Mouse (Mus musculus) heart, adult 10 weeks (tissue): ENCODE data around the gene S100a8. TPM values are rescaled to one million over a fixed set of nuclear protein-coding genes. Genes with fewer than 3 reads are reported as not detected.

ENCODE experiments used
- polyA plus RNA-seq: library from polyadenylated mRNA; stranded (reverse); fragments of 350-450 nt; fragmentation: Illumina TruSeq; extraction: RNeasy Lipid Tissue Mini Kit (QIAGEN cat#74804); gene quantifications from one replicate; pipeline ENCODE4 v1.2.3, GENCODE M21; 2014; ENCODE audit warnings: low read depth, low replicate concordance

S100a8 gene
- polyA plus RNA-seq = not detected

DNA sequence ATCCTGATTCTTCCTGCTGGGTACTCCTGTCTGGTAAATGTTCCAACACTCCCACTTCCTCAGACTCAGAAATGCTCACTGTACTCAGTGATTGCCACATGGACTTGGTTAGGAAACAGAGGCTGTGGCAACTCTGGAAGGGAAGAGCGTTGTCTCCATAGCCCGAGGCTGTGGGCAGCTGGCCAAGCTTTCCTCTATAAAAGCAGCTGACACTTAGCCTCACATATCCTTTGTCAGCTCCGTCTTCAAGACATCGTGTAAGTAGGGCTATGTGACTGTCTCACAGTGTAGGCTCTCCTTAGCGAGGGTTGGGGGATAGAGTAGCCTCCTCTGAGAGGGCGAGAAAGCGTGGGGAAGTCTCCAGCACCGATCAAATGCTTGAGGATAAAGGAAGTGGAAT lies at the start of gene S100a8:
TSS of gene S100a8 (plus strand) at position 133 of the 400 bp plus-strand sequence.

GRCm38 (mm10) chr3:90653717-90654116 lies 15.1 kb upstream of the S100a8 start, which contains the start of gene S100a7a:
Gene S100a7a (plus strand): TSS chr3:90654017.

GRCm38 (mm10) chr3:90695613-90696012 lies 26.8 kb downstream of the S100a8 start, which contains the start of gene S100a9:
Gene S100a9 (minus strand): TSS chr3:90695721.

Other genes starting within 250 kb of the S100a8 start
- 23.4 TPM for gene Ints3, start 235.4 kb upstream of the S100a8 start, polyA plus RNA-seq
- 20.8 TPM for gene Npr1, start 203.1 kb upstream of the S100a8 start, polyA plus RNA-seq
- gene Ilf2, start 192.9 kb upstream of the S100a8 start, polyA plus RNA-seq = 34.3 TPM
- gene Snapin, start 177.9 kb upstream of the S100a8 start, polyA plus RNA-seq = 79.2 TPM
- 80.9 TPM for gene Chtop, start 159.5 kb upstream of the S100a8 start, polyA plus RNA-seq
- gene S100a1, start 154.6 kb upstream of the S100a8 start, polyA plus RNA-seq = 1,552 TPM
- 64.2 TPM for gene S100a13, start 154.5 kb upstream of the S100a8 start, polyA plus RNA-seq
- gene S100a14, start 142.1 kb upstream of the S100a8 start, polyA plus RNA-seq = not detected
- gene S100a16, start 131.7 kb upstream of the S100a8 start, polyA plus RNA-seq = 78.9 TPM
- not detected for gene S100a3, start 108.4 kb upstream of the S100a8 start, polyA plus RNA-seq
- not detected for gene S100a2, start 78.7 kb upstream of the S100a8 start, polyA plus RNA-seq
- not detected for gene Gm42674, start 67.1 kb upstream of the S100a8 start, polyA plus RNA-seq
- gene S100a4, start 65.2 kb upstream of the S100a8 start, polyA plus RNA-seq = 31.3 TPM
- not detected for gene S100a5, start 60.5 kb upstream of the S100a8 start, polyA plus RNA-seq
- gene S100a6, start 56.1 kb upstream of the S100a8 start, polyA plus RNA-seq = 111 TPM
- 0.97 TPM for gene S100a7a, start 15.0 kb upstream of the S100a8 start, polyA plus RNA-seq
- gene S100a9, start 26.7 kb downstream of the S100a8 start, polyA plus RNA-seq = 2.0 TPM
- gene Pglyrp4, start 57.9 kb downstream of the S100a8 start, polyA plus RNA-seq = not detected
- not detected for gene Gm5849, start 108.9 kb downstream of the S100a8 start, polyA plus RNA-seq